In genomic region chr9:116941116-116941515, GRCm38 (mm10) we compare ENCODE assay signal across 22 mouse cellular contexts.
DNase-seq lines count a peak whose midpoint lies in the region; ATAC-seq and TF ChIP-seq lines count a peak whose summit lies in the region.
"Had no signal": no experiment of that assay in that cellular context is flagged by ENCODE, and none has a peak within 500 bp of the region (broad histone marks: within the 10 kb centered on the region; RNA-seq: fewer than 3 reads in every experiment).

No protein-coding gene starts in this region.

- no peaks in the 10 kb centered on the region for H3K36me3 ChIP-seq in kidney, embryonic 16.5 days (ENCODE audit: insufficient read depth, low read length)
- no peaks in the 10 kb centered on the region for H3K36me3 ChIP-seq in lung, postnatal 0 days (ENCODE audit: insufficient read depth, low read length)
- no peaks in the 10 kb centered on the region for H3K36me3 ChIP-seq in embryonic facial prominence, embryonic 15.5 days
- H3K36me3 ChIP-seq: embryonic facial prominence, embryonic 13.5 days; hindbrain, embryonic 12.5 days had no signal

- no peak for TF ChIP-seq CTCF in lung, postnatal 0 days (IDR thresholded peaks at IDR 0.05)

- H3K27ac ChIP-seq in kidney, embryonic 16.5 days (ENCODE audit: low read length): no peak overlapping the region
- H3K27ac ChIP-seq in lung, postnatal 0 days (ENCODE audit: low read length): no peak overlapping the region
- H3K27ac ChIP-seq in embryonic facial prominence, embryonic 15.5 days (replicated peaks): no peak overlapping the region
- H3K27ac ChIP-seq: embryonic facial prominence, embryonic 13.5 days; gastrocnemius, adult 2 months; hindbrain, embryonic 12.5 days had no signal

- DNase-seq in kidney, adult 11 months: no peak
- DNase-seq in lung, postnatal 0 days (ENCODE audit: low spot score): peak; percentile 47
- DNase-seq in lung, postnatal 10 days: no peak
- peak; percentile 37 for DNase-seq in MN1 (ENCODE audit: low spot score)
- no peak for DNase-seq in ovary, postnatal 14 days (ENCODE audit: low spot score)
- DNase-seq: adrenal gland, adult 2 months; adrenal gland, postnatal 14 days; cerebellum, adult 11 months; cerebellum, adult 2 months; cerebellum, adult 9-11 months; cerebellum, postnatal 25 days; forebrain, postnatal 0 days; gastrocnemius, adult 2 months; gastrocnemius, postnatal 14 days; heart, adult 11 months had no signal

- H3K9me3 ChIP-seq in kidney, embryonic 16.5 days (ENCODE audit: low read length): peaks cover 4% of the 10 kb centered on the region; the same call in 1 of the 2 replicates
- H3K9me3 ChIP-seq in lung, postnatal 0 days (ENCODE audit: low read length): no peaks in the 10 kb centered on the region
- no peaks in the 10 kb centered on the region for H3K9me3 ChIP-seq in embryonic facial prominence, embryonic 15.5 days (replicated peaks)
- H3K9me3 ChIP-seq: embryonic facial prominence, embryonic 13.5 days; hindbrain, embryonic 12.5 days had no signal

- H3K27me3 ChIP-seq in kidney, embryonic 16.5 days (ENCODE audit: insufficient read depth, low read length): no peaks in the 10 kb centered on the region
- H3K27me3 ChIP-seq in lung, postnatal 0 days (replicated peaks; ENCODE audit: insufficient read depth, low read length): no peaks in the 10 kb centered on the region
- H3K27me3 ChIP-seq in embryonic facial prominence, embryonic 15.5 days: no peaks in the 10 kb centered on the region
- H3K27me3 ChIP-seq: embryonic facial prominence, embryonic 13.5 days; hindbrain, embryonic 12.5 days had no signal

- H3K4me2 ChIP-seq in kidney, embryonic 16.5 days (replicated peaks; ENCODE audit: low read depth, low read length): no peak overlapping the region
- H3K4me2 ChIP-seq in lung, postnatal 0 days (replicated peaks; ENCODE audit: low read depth, low read length): no peak overlapping the region
- H3K4me2 ChIP-seq in embryonic facial prominence, embryonic 15.5 days (replicated peaks): no peak overlapping the region
- H3K4me2 ChIP-seq: embryonic facial prominence, embryonic 13.5 days; heart, embryonic 11.5 days; hindbrain, embryonic 12.5 days had no signal

- no peak overlapping the region for H3K9ac ChIP-seq in kidney, embryonic 16.5 days (replicated peaks; ENCODE audit: low read length)
- no peak overlapping the region for H3K9ac ChIP-seq in lung, postnatal 0 days (replicated peaks; ENCODE audit: low read depth)
- no peak overlapping the region for H3K9ac ChIP-seq in embryonic facial prominence, embryonic 15.5 days
- H3K9ac ChIP-seq: embryonic facial prominence, embryonic 13.5 days; forebrain, postnatal 0 days; hindbrain, embryonic 12.5 days had no signal

- 69% methylated on average over 4 of the region's 4 CpGs for WGBS in kidney, embryonic 16.5 days
- 39% methylated on average over 4 of the region's 4 CpGs for WGBS in lung, postnatal 0 days
- 52% methylated on average over 4 of the region's 4 CpGs for WGBS in embryonic facial prominence, embryonic 15.5 days

- ATAC-seq in kidney, embryonic 16.5 days (ENCODE audit: low FRiP score, low TSS enrichment): 0 out of 2 replicates have a peak, but pooled peaks have one; percentile 33
- ATAC-seq in lung, postnatal 0 days: peak; percentile 44
- ATAC-seq in embryonic facial prominence, embryonic 15.5 days (ENCODE audit: insufficient number of reproducible peaks, low FRiP score, low TSS enrichment, low read depth): 0 out of 2 replicates have a peak, but pooled peaks have one; percentile 20
- ATAC-seq: forebrain, embryonic 14.5 days; forebrain, postnatal 0 days; inflammation-experienced regulatory T-cells, adult 6 months had no signal

- no peak overlapping the region for H3K4me3 ChIP-seq in kidney, embryonic 16.5 days (ENCODE audit: low read length)
- H3K4me3 ChIP-seq in lung, postnatal 0 days (ENCODE audit: low read depth, low read length): no peak overlapping the region
- no peak overlapping the region for H3K4me3 ChIP-seq in embryonic facial prominence, embryonic 15.5 days (replicated peaks)
- H3K4me3 ChIP-seq: embryonic facial prominence, embryonic 13.5 days; gastrocnemius, adult 2 months; hindbrain, embryonic 12.5 days had no signal

- no peak for TF ChIP-seq EP300 in lung, postnatal 0 days (IDR thresholded peaks at IDR 0.05)

- peaks cover 17% of the 10 kb centered on the region for H3K4me1 ChIP-seq in kidney, embryonic 16.5 days (ENCODE audit: insufficient read depth, low read length)
- H3K4me1 ChIP-seq in lung, postnatal 0 days (ENCODE audit: insufficient read depth, low read depth, low read length): no peaks in the 10 kb centered on the region
- no peaks in the 10 kb centered on the region for H3K4me1 ChIP-seq in embryonic facial prominence, embryonic 15.5 days
- H3K4me1 ChIP-seq: hindbrain, embryonic 12.5 days had no signal

Comparison
In these comparisons a context has a peak if more than half of its experiments do, and no peak if none do; other contexts are left out.
1. DNase-seq: peak in lung, postnatal 0 days (single experiment) and MN1 (single experiment); none in kidney, adult 11 months (single experiment), lung, postnatal 10 days (single experiment) and ovary, postnatal 14 days (single experiment).
2. Peak in every context shown above with its lines, with median percentiles within 50 percentile points of each other: ATAC-seq.